Mouse (Mus musculus) forebrain, embryonic 13.5 days (tissue): Measurements from ENCODE around the gene Faap100. TPM values are rescaled to one million over a fixed set of nuclear protein-coding genes. Genes with fewer than 3 reads are reported as not detected.
A peak's percentile ranks its signal among the peaks of the same experiment; 100 is the strongest.
"Not testable (repeated sequence)": the region's sequence is repeated elsewhere in the genome, so short reads cannot be mapped to it uniquely, and the experiment has no call there.

Source experiments
- ATAC-seq: fragments of 200-750 bp; cut with Nextera tagmentation; 2 replicates; pipeline ENCODE4 v1.8.0; 2017
- H3K27ac ChIP-seq: fragments of 300-500 bp; sonication (generic); 2 replicates; pipeline ENCODE4 v1.5.1; 2015; ENCODE audit warnings: inconsistent platforms, mild to moderate bottlenecking, moderate library complexity
- H3K27me3 ChIP-seq: fragments of 300-500 bp; sonication (generic); 2 replicates; pipeline ENCODE4 v1.6.1; 2015; ENCODE audit warnings: mild to moderate bottlenecking, inconsistent platforms
- H3K36me3 ChIP-seq: fragments of 300-500 bp; sonication (generic); 2 replicates; pipeline ENCODE4 v1.6.1; 2015; ENCODE audit warnings: mild to moderate bottlenecking, inconsistent platforms; ENCODE audit not compliant: poor library complexity, severe bottlenecking
- H3K4me1 ChIP-seq: fragments of 300-500 bp; sonication (generic); 2 replicates; pipeline ENCODE4 v1.6.1; 2015; ENCODE audit warnings: inconsistent platforms
- H3K4me2 ChIP-seq: fragments of 300-500 bp; sonication (generic); 2 replicates; pipeline ENCODE4 v1.6.1; 2015; ENCODE audit warnings: inconsistent platforms, mild to moderate bottlenecking, moderate library complexity
- H3K4me3 ChIP-seq: fragments of 300-500 bp; sonication (generic); 2 replicates; pipeline ENCODE4 v1.5.1; 2015; ENCODE audit warnings: mild to moderate bottlenecking, inconsistent platforms
- H3K9ac ChIP-seq: fragments of 300-500 bp; sonication (generic); 2 replicates; pipeline ENCODE4 v1.6.1; 2015; ENCODE audit warnings: mild to moderate bottlenecking, inconsistent platforms
- H3K9me3 ChIP-seq: fragments of 300-500 bp; sonication (generic); replicated peaks from 2 replicates; pipeline ENCODE4 v1.6.1; 2016; ENCODE audit warnings: inconsistent platforms
- WGBS: fragments of 180-500 bp; shearing (Covaris S2); methylation state at CpG from one replicate; pipeline ENCODE4 v1.1.7; 2015; 5-methylcytosine and 5-hydroxymethylcytosine counted together
- polyA plus RNA-seq: library from polyadenylated mRNA; unstranded; fragments of >200 nt; fragmentation: Nextera tagmentation; extraction: Ambion mirVana; gene quantifications from 2 replicates; pipeline ENCODE4 v1.2.1, GENCODE M21; 2015

Gene Faap100
- polyA plus RNA-seq, 1 experiment from 2014 or later = 51.0 TPM

DNA sequence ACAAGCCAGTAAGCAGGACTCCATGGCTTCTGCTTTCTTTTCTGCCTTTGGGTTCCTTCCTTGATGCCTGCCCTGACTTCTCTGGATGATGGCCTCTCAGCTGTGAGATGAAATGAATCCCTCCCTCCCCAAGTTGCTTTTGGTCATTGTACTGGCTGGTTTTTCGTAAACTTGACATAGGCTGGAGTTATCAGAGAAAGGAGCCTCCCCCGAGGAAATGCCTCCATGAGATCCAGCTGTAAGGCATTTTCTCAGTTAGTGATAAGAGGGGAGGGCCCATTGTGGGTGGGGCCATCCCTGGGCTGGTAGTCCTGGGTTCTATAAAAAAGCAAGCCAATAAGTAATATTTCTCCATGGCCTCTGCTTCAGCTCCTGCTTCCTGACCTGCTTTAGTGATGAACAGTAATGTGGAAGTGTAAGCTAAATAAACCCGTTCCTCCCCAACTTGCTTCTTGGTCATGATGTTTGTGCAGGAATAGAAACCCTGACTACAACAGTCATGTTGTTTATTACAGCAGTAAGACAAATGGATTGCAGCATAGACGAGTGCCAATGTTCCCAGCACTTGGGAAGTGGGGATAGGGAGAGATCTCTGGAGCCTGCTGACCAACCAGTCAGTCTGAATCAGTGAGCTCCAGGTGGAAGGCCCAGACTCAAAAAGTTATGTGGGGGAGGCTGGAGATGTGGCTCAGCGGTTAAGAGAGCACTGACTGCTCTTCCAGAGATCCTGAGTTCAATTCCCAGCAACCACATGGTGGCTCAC, 23.1 kb downstream of the Faap100 start:
- H3K4me1 ChIP-seq = peaks cover 65% of the 10 kb centered on the region
- ATAC-seq = no peak
- no peak overlapping the region for H3K27ac ChIP-seq
- no peak overlapping the region for H3K4me2 ChIP-seq
- 81% methylated on average over 5 of the region's 5 CpGs for WGBS
- no peaks in the 10 kb centered on the region for H3K36me3 ChIP-seq
- H3K9ac ChIP-seq = no peak overlapping the region
- H3K27me3 ChIP-seq = no peaks in the 10 kb centered on the region
- H3K4me3 ChIP-seq = no peak overlapping the region
- H3K9me3 ChIP-seq = no peaks in the 10 kb centered on the region

DNA sequence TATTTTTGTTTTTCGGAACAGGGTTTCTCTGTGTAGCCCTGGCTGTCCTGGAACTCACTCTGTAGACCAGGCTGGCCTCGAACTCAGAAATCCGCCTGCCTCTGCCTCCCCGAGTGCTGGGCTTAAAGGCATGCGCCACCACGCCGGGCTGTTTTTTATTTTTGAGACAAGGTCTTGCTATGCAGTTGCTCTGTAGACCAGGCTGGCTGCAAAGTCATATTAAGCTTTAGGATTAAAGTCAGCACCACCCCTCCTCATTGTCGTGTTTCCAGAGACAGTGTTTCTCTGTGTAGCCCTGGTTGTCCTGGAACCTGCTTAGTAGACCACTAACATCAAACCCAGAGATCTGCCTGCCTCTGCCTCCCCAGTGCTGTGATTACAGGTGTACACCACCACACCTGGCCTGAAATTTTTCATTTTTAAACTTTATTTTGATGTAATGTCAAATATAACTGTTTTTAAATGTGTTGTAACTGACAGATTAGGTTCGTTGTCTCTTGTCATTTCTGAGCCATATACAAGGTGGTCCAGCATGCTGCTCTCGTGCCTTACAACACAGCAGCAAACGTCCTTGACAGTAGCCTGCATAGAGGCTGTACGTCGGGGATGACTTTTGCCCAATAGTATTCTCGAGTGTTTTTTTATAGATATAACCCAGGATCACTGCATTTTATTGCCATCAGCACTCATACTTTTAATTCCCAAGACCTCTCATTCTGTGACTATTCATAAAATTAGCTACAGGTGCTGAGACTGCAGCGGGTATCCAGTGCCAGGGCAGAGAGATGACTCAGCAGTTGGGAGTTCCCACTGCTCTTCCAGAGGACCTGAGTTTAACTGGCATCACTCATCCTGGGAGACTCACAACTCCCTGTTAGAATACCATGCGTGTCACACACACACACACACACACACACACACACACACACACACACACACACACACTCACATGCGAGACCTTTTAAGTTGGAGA, 24.0 kb downstream of the Faap100 start:
- ATAC-seq = no peak
- Histone ChIP-seq H3K27ac (no peak overlapping the region), H3K9ac (no peak overlapping the region), H3K27me3 (no peaks in the 10 kb centered on the region), H3K4me2 (no peak overlapping the region), H3K4me3 (no peak overlapping the region), H3K36me3 (no peaks in the 10 kb centered on the region), H3K9me3 (no peaks in the 10 kb centered on the region), H3K4me1 (peaks cover 62% of the 10 kb centered on the region)
- WGBS = 92% methylated on average over 17 of the region's 17 CpGs

DNA sequence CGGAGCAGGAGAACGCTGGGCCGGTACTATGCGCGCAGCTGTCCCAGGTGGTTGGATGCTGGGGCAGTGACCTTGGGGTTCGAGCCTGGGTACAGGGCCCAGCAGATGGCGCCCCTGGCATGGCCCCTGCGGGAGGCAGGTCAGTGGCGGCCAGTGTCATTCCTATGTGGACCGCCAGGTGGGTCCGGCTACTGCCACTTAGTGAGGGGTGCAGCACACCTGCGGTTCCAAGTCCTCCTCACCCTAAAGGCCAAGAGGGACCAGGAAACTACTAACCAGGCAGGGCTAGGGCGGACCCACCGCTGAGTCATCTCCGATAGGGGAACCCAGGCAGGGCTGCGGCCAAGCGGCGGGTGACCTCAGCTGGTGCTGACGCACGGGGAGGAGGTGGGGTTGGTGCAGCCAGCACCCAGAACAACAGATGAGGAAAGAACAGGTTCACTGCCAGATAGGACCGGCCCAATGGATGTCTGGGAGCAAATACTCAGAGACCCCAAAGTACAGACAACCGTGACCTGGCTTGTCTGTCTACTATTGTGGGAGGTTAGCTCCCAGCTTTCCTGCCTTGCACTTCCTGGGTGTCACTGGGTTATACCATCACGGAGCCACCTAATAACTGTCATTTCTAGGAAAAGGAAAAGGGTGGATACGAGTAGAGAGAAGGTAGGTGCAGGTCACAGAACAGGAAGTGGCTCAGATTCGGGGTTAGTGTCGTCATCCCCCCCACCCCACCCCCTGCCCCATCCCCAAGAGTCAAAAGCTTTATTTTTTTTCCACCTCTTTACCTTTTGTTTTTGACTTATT, 24.9 kb downstream of the Faap100 start:
- 32% methylated on average over 26 of the region's 26 CpGs for WGBS
- H3K4me1 ChIP-seq = peaks cover 57% of the 10 kb centered on the region
- ATAC-seq = no peak

DNA sequence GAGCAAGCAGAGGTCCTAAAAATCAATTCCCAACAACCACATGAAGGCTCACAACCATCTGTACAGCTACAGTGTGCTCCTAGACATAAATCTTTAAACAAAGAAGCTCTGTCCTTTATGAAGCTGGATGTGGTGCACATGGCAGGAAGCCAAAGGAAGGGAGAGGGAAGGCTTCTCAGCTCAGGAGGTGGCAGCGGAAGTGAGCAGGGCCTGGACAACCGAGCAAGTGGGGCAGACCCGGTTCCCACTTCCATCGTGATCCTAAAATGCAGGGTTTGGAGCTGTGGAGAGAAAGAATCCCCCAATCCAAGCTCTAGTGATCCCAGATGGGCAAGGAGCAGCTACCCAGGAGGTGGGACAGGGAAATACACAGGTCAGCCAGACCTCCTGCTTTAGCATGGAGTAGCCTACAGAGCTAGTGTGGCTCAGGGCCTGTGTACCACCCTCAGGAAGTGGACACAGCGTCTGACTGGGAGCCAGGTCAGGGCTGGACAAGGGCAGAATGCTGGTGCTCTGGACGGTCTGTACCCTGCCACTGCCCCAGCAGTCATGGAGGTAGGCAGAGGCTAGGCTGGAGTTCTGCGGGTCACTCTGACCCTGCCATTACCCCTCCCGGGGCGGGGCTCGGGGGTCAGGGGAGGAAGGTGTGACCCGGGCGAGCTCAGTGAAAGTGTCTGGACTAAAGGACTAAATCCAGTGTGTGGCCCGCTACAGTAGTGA, 25.8 kb downstream of the Faap100 start:
- peaks cover 48% of the 10 kb centered on the region for H3K4me1 ChIP-seq
- peak overlapping the region; percentile 55 for H3K27ac ChIP-seq
- no peaks in the 10 kb centered on the region for H3K9me3 ChIP-seq
- no peak for ATAC-seq
- no peak overlapping the region for H3K4me2 ChIP-seq
- H3K36me3 ChIP-seq = no peaks in the 10 kb centered on the region
- no peaks in the 10 kb centered on the region for H3K27me3 ChIP-seq
- 74% methylated on average over 13 of the region's 13 CpGs for WGBS
- H3K9ac ChIP-seq = peak overlapping the region; percentile 50
- no peak overlapping the region for H3K4me3 ChIP-seq

More for the DNA sequence above, 24.9 kb downstream of the Faap100 start:
- H3K27ac ChIP-seq = no peak overlapping the region
- H3K36me3 ChIP-seq = no peaks in the 10 kb centered on the region
- 0 out of 2 replicates have a peak overlapping the region, but pooled peaks have one; percentile 5 for H3K9ac ChIP-seq
- H3K27me3 ChIP-seq = no peaks in the 10 kb centered on the region
- H3K4me3 ChIP-seq = no peak overlapping the region
- H3K4me2 ChIP-seq = no peak overlapping the region
- H3K9me3 ChIP-seq = no peaks in the 10 kb centered on the region

DNA sequence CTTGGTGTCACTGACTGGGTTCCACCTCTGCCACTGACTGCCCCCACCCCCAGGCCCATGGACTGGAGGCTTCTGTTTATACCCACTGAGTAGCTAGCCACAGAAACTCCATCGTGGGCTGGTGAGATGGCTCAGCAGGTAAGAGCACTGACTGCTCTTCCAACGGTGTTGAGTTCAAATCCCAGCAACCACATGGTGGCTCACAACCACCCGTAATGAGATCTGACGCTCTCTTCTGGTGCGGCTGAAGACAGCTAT, 26.5 kb downstream of the Faap100 start:
- not testable (repeated sequence) for H3K27me3 ChIP-seq, H3K9ac ChIP-seq, ATAC-seq, H3K36me3 ChIP-seq, H3K9me3 ChIP-seq, H3K4me2 ChIP-seq, H3K4me3 ChIP-seq
- H3K4me1 ChIP-seq = peaks cover 41% of the 10 kb centered on the region
- 87% methylated on average over 5 of the region's 5 CpGs for WGBS
- H3K27ac ChIP-seq = 0 out of 2 replicates have a peak overlapping the region, but pooled peaks have one; percentile 100

DNA sequence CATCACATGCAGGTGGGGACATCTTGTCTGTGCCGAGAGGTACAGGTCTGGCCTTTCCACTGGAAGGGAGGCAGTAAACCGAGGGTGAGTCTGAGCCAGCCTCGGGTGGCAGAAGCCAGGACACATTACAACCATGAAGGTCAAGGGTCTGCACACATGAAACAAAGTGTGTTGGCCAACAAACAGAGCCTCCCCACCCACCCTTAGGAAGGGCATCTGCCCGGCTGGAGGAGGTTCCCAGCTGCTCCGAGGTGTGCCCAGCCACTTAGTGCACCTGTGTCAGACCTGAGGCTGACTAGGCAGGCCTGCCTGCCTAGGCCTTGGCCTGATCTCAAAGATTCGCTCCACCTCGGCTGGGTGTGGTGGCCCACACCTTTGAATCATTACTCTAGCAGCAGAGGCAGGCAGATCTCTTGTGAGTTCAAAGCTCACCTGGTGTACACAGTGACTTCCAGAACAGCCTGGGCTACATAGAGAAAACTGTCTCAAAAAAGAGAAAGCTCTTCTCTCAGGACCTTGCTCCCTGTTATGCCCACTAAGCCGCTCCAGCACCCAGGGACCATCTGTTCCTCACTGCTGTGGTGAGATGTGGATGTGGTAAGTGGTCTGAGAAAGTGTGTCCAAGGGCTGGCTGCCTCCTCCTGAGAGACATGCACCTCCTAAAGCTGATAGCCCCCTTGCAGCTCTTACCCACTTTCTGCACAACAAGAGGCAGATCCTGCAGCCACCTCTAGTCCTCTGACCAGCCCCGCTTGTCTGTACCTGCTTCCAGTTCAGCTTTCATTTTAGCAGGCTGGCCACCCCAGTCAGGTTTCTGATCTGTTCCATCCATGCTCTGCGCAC, 27.1 kb downstream of the Faap100 start:
- H3K9me3 ChIP-seq = no peaks in the 10 kb centered on the region
- H3K4me1 ChIP-seq = peaks cover 44% of the 10 kb centered on the region
- peak overlapping the region; percentile 100 for H3K27ac ChIP-seq
- no peak overlapping the region for H3K4me2 ChIP-seq
- 88% methylated on average over 10 of the region's 10 CpGs for WGBS
- H3K4me3 ChIP-seq = no peak overlapping the region
- no peaks in the 10 kb centered on the region for H3K27me3 ChIP-seq
- H3K36me3 ChIP-seq = peaks cover 8% of the 10 kb centered on the region
- 0 out of 2 replicates have a peak overlapping the region, but pooled peaks have one; percentile 2 for H3K9ac ChIP-seq
- no peak for ATAC-seq

DNA sequence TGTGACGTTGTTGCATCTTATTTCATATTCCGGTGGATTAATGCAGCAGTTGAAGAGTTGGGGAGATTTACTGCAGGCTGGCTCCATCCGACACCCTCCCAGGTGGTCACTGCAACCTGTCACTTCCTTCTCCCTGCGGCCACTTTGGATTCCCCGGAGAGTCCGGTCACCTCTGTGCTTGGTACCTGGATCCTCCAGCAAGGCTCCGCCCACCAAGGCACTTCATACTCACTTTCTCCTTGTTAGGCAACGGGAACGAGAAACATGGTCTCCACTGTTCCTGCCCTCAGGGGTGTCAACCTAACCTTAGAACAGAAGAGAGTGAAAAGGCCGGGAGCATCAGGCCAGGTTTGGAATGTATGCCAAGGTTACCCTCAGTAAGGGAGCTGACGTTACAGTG, 27.9 kb downstream of the Faap100 start:
- Histone ChIP-seq H3K36me3 (peaks cover 10% of the 10 kb centered on the region), H3K9me3 (no peaks in the 10 kb centered on the region), H3K27me3 (no peaks in the 10 kb centered on the region), H3K9ac (peak overlapping the region; percentile 100), H3K4me1 (peaks cover 46% of the 10 kb centered on the region), H3K4me2 (peak overlapping the region; percentile 97), H3K4me3 (peak overlapping the region; percentile 100), H3K27ac (peak overlapping the region; percentile 100)
- no peak for ATAC-seq
- WGBS = 22% methylated on average over 11 of the region's 11 CpGs

DNA sequence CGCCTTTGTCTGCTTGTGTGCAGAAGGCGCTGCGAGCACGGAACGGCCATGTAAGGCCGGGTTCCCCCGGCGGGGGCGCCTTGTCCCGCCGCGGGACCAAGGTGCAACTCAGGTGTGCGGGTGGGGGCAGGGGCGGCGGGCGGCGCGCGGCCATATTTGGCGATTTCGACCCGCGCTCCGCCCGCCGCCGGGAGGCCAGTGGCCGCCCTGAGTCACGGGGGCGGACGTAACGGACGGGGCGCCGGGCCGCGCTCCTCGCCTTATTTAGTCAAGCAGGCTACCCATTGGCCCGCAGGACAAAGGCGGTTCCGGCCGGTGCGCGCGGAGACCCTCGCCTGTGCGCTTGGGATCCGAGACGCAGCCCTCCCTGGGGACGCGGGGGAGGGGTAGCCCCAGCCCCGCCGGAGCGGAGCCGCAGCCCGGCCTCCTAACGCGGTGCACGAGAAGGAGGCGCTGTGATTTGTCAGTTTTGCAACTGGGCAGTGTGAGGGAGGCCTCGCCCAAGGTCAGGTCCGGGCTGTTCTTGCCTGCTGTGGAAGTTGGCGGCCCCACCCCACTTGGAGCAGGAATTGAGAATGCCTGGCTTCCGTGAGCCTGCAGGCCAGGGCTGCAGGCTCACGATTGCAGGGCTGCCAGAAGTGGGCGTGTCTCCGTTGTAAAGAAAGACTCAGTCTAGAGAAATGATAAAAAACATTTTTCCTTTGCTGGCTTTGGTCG, 28.4 kb downstream of the Faap100 start:
- Histone ChIP-seq H3K36me3 (peaks cover 15% of the 10 kb centered on the region), H3K9me3 (no peaks in the 10 kb centered on the region), H3K27me3 (no peaks in the 10 kb centered on the region), H3K4me2 (peak overlapping the region; percentile 97), H3K4me1 (peaks cover 50% of the 10 kb centered on the region), H3K4me3 (peak overlapping the region; percentile 100), H3K27ac (peak overlapping the region; percentile 100), H3K9ac (peak overlapping the region; percentile 100)
- 4% methylated on average over 68 of the region's 68 CpGs for WGBS
- peak; percentile 57 for ATAC-seq

DNA sequence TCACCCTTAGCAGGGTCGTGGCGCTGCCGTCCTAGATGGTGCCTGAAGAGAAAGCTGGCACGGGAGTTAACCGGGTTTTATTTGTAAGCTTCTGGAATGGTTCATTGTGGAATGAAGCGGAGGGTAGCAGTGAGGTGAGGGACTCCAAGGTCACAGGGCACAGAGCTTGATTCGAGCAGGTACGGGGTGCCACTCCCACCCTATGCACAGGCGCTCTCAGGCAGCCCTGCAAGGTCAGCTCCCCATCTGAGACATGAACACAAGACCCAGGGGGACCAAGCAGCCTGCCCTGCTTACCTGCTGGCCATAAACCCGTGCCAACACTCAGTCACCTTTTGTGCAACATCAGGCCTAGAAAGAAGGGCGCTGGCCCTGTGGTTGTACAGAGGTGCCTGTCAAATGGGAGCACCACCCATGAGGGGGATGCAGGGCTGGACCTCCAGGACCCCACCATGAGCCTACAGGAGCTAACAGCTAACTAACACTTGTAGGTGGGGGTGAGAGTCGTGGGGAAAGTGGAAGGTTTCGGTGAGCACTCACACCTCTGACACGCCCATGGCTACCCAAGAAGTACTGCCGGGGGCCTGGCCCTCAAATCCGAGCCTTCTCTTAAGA, 29.1 kb downstream of the Faap100 start:
- Histone ChIP-seq H3K36me3 (peaks cover 21% of the 10 kb centered on the region), H3K27me3 (no peaks in the 10 kb centered on the region), H3K4me2 (peak overlapping the region; percentile 97), H3K4me3 (peak overlapping the region; percentile 100), H3K4me1 (peaks cover 57% of the 10 kb centered on the region), H3K27ac (peak overlapping the region; percentile 100), H3K9me3 (no peaks in the 10 kb centered on the region), H3K9ac (peak overlapping the region; percentile 100)
- WGBS = 3% methylated on average over 16 of the region's 16 CpGs
- ATAC-seq = 0 out of 2 replicates have a peak, but pooled peaks have one; percentile 0
